Mouse (Mus musculus): ENCODE measurements around the gene Tango2. TPM values are rescaled to one million over a fixed set of nuclear protein-coding genes. Genes with fewer than 3 reads are reported as not detected.

The Tango2 gene
- polyA plus RNA-seq, 1 experiment from 2014 or later = 74.6 TPM

GRCm38 (mm10) chr16:18385411-18385810 lies 37.5 kb upstream of the Tango2 start:
- no peaks in the 10 kb centered on the region for H3K9me3 ChIP-seq (replicated peaks; ENCODE audit: control insufficient read depth, low read length)
- no peak for ATAC-seq (replicated peaks; ENCODE audit: extremely low read depth, insufficient read depth, low FRiP score)
- H3K27me3 ChIP-seq (ENCODE audit: control insufficient read depth, insufficient read depth, low read length) = no peaks in the 10 kb centered on the region
- H3K4me2 ChIP-seq (ENCODE audit: low read depth, low read length) = no peak overlapping the region
- no peak overlapping the region for H3K4me3 ChIP-seq (ENCODE audit: low read length)
- H3K4me1 ChIP-seq (ENCODE audit: control insufficient read depth, insufficient read depth, low read length) = peaks cover 37% of the 10 kb centered on the region
- H3K27ac ChIP-seq (ENCODE audit: low read length) = no peak overlapping the region
- no peak overlapping the region for H3K9ac ChIP-seq (ENCODE audit: low read length)
- 65% methylated on average over 5 of the region's 5 CpGs for whole genome bisulfite sequencing
- no peaks in the 10 kb centered on the region for H3K36me3 ChIP-seq (ENCODE audit: control insufficient read depth, insufficient read depth)

DNA sequence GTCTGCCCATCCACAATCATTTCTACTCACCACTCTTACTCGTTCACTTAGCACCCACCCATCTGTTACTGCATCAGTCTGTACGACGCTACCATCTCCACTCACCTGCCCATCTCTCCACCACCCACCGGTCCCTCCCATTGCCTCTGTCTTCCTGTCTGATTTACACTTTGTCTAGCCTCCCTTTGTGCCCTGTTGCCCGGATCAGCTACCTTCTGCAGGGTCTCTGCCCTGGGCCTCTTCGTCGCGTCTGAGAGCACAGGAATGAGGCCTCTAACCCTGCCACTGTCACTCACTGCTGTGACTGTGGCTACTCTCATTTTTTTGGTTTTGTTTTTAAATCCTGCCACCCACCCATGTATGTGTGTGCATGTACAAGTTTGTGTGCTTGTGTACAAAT lies 36.8 kb upstream of the Tango2 start:
- no peaks in the 10 kb centered on the region for H3K36me3 ChIP-seq (ENCODE audit: control insufficient read depth, insufficient read depth)
- no peak overlapping the region for H3K9ac ChIP-seq (ENCODE audit: low read length)
- no peaks in the 10 kb centered on the region for H3K9me3 ChIP-seq (replicated peaks; ENCODE audit: control insufficient read depth, low read length)
- no peak overlapping the region for H3K27ac ChIP-seq (ENCODE audit: low read length)
- H3K4me2 ChIP-seq (ENCODE audit: low read depth, low read length) = no peak overlapping the region
- peaks cover 41% of the 10 kb centered on the region for H3K4me1 ChIP-seq (ENCODE audit: control insufficient read depth, insufficient read depth, low read length)
- H3K27me3 ChIP-seq (ENCODE audit: control insufficient read depth, insufficient read depth, low read length) = no peaks in the 10 kb centered on the region
- no peak overlapping the region for H3K4me3 ChIP-seq (ENCODE audit: low read length)
- ATAC-seq (replicated peaks; ENCODE audit: extremely low read depth, insufficient read depth, low FRiP score) = no peak
- WGBS = 89% methylated on average over 8 of the region's 8 CpGs

DNA sequence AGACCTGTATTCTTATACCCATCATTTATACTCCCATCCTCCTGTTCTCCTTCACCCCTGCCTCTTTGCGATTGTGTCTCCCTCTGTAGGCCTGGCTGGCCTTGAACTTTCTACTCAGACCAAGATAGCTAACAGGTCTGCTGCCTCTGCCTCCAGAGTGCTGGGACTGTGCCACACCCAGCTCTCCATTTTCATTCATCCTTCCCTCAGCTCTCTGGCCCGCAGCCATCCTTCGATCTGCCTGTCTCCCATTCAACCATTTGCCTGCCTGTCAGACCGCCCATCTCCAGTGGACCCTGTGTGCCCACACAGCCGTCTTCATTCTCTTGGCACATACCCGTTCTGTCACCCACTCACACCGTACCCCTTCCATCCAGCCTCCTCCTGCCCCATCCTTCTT lies 36.3 kb upstream of the Tango2 start:
- Histone ChIP-seq H3K9ac (ENCODE audit: low read length) (no peak overlapping the region), H3K4me1 (ENCODE audit: control insufficient read depth, insufficient read depth, low read length) (peaks cover 45% of the 10 kb centered on the region), H3K27me3 (ENCODE audit: control insufficient read depth, insufficient read depth, low read length) (no peaks in the 10 kb centered on the region), H3K4me2 (ENCODE audit: low read depth, low read length) (no peak overlapping the region), H3K9me3 (replicated peaks; ENCODE audit: control insufficient read depth, low read length) (no peaks in the 10 kb centered on the region), H3K27ac (ENCODE audit: low read length) (no peak overlapping the region), H3K36me3 (ENCODE audit: control insufficient read depth, insufficient read depth) (no peaks in the 10 kb centered on the region), H3K4me3 (ENCODE audit: low read length) (no peak overlapping the region)
- WGBS = 81% methylated on average over 7 of the region's 7 CpGs
- no peak for ATAC-seq (replicated peaks; ENCODE audit: extremely low read depth, insufficient read depth, low FRiP score)

DNA sequence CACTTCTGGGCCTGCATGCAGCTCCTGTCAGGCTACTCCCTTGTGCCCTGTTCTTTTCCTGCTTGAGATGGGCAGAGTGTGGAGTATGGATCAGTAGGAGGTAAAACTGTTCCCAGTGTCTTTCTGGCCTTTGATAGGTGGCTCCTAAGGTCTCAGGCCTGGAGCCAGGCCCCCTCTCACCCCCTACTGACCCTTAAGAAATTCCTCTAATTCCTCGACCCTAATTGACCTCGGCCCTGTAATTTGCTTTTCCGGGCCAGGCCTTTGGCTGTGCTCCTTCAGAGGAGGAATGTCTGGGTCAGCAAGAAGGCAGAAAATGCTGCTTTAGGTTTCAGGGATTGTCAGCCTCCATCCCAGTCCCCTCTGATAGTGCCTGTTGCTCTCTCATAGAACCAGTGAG lies 35.9 kb upstream of the Tango2 start:
- Histone ChIP-seq H3K27ac (ENCODE audit: low read length) (peak overlapping the region; percentile 41), H3K4me3 (ENCODE audit: low read length) (no peak overlapping the region), H3K4me1 (ENCODE audit: control insufficient read depth, insufficient read depth, low read length) (peaks cover 41% of the 10 kb centered on the region), H3K4me2 (ENCODE audit: low read depth, low read length) (no peak overlapping the region), H3K9ac (ENCODE audit: low read length) (no peak overlapping the region; the same call in 1 of the 2 replicates), H3K36me3 (ENCODE audit: control insufficient read depth, insufficient read depth) (no peaks in the 10 kb centered on the region), H3K9me3 (replicated peaks; ENCODE audit: control insufficient read depth, low read length) (no peaks in the 10 kb centered on the region), H3K27me3 (ENCODE audit: control insufficient read depth, insufficient read depth, low read length) (no peaks in the 10 kb centered on the region)
- no peak for ATAC-seq (replicated peaks; ENCODE audit: extremely low read depth, insufficient read depth, low FRiP score)
- WGBS = 48% methylated on average over 3 of the region's 3 CpGs

GRCm38 (mm10) chr16:18383045-18383726 lies 35.3 kb upstream of the Tango2 start:
- H3K4me2 ChIP-seq (ENCODE audit: low read depth, low read length) = no peak overlapping the region
- H3K27ac ChIP-seq (ENCODE audit: low read length) = peak overlapping the region; percentile 41
- no peak overlapping the region for H3K4me3 ChIP-seq (ENCODE audit: low read length)
- H3K36me3 ChIP-seq (ENCODE audit: control insufficient read depth, insufficient read depth) = no peaks in the 10 kb centered on the region
- no peak overlapping the region for H3K9ac ChIP-seq (ENCODE audit: low read length)
- 62% methylated on average over 9 of the region's 9 CpGs for WGBS
- no peaks in the 10 kb centered on the region for H3K9me3 ChIP-seq (replicated peaks; ENCODE audit: control insufficient read depth, low read length)
- peaks cover 35% of the 10 kb centered on the region for H3K4me1 ChIP-seq (ENCODE audit: control insufficient read depth, insufficient read depth, low read length)
- ATAC-seq (replicated peaks; ENCODE audit: extremely low read depth, insufficient read depth, low FRiP score) = peak; percentile 63
- H3K27me3 ChIP-seq (ENCODE audit: control insufficient read depth, insufficient read depth, low read length) = no peaks in the 10 kb centered on the region

GRCm38 (mm10) chr16:18381621-18382258 lies 33.8 kb upstream of the Tango2 start:
- 68% methylated on average over 6 of the region's 6 CpGs for WGBS
- no peak for ATAC-seq (replicated peaks; ENCODE audit: extremely low read depth, insufficient read depth, low FRiP score)

DNA sequence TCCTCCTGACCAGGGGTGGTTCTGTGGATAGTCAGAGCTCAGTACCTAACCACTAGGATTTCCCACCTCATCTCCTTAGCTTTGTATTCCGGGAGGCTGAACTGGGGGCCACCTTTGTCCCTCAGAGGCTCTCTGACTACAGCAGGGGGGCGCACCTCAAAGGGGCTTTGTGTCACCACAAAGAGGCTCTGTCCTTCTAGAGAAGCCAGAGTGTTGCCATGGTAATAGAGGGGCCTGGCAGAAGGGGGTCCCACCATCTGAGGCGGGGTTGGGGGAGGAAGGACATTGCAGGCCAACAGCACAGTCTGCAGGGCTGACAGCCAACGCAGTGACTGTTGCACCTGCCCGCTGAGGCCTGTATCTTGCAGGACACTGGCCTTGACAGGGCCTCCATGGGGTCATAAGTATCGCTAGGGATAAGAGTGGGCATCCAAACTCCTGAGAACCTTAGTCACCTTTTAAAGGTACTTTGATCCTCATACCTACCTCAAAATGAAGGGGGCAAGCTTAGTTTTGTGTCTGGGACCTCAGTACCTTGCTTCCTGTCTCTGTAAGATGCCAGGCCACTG lies 32.7 kb upstream of the Tango2 start:
- H3K4me3 ChIP-seq (ENCODE audit: low read length) = no peak overlapping the region
- H3K36me3 ChIP-seq (ENCODE audit: control insufficient read depth, insufficient read depth) = no peaks in the 10 kb centered on the region
- no peak overlapping the region for H3K4me2 ChIP-seq (ENCODE audit: low read depth, low read length)
- H3K9me3 ChIP-seq (replicated peaks; ENCODE audit: control insufficient read depth, low read length) = no peaks in the 10 kb centered on the region
- H3K9ac ChIP-seq (ENCODE audit: low read length) = no peak overlapping the region
- H3K4me1 ChIP-seq (ENCODE audit: control insufficient read depth, insufficient read depth, low read length) = peaks cover 27% of the 10 kb centered on the region
- WGBS = 55% methylated on average over 6 of the region's 6 CpGs
- H3K27ac ChIP-seq (ENCODE audit: low read length) = no peak overlapping the region
- ATAC-seq (replicated peaks; ENCODE audit: extremely low read depth, insufficient read depth, low FRiP score) = no peak
- no peaks in the 10 kb centered on the region for H3K27me3 ChIP-seq (ENCODE audit: control insufficient read depth, insufficient read depth, low read length)

More at GRCm38 (mm10) chr16:18381621-18382258, 33.8 kb upstream of the Tango2 start:
- no peaks in the 10 kb centered on the region for H3K36me3 ChIP-seq (ENCODE audit: control insufficient read depth, insufficient read depth)
- H3K27me3 ChIP-seq (ENCODE audit: control insufficient read depth, insufficient read depth, low read length) = no peaks in the 10 kb centered on the region
- H3K4me1 ChIP-seq (ENCODE audit: control insufficient read depth, insufficient read depth, low read length) = peaks cover 28% of the 10 kb centered on the region
- no peak overlapping the region for H3K9ac ChIP-seq (ENCODE audit: low read length)
- H3K4me2 ChIP-seq (ENCODE audit: low read depth, low read length) = no peak overlapping the region
- no peak overlapping the region for H3K27ac ChIP-seq (ENCODE audit: low read length)
- no peak overlapping the region for H3K4me3 ChIP-seq (ENCODE audit: low read length)
- no peaks in the 10 kb centered on the region for H3K9me3 ChIP-seq (replicated peaks; ENCODE audit: control insufficient read depth, low read length)

DNA sequence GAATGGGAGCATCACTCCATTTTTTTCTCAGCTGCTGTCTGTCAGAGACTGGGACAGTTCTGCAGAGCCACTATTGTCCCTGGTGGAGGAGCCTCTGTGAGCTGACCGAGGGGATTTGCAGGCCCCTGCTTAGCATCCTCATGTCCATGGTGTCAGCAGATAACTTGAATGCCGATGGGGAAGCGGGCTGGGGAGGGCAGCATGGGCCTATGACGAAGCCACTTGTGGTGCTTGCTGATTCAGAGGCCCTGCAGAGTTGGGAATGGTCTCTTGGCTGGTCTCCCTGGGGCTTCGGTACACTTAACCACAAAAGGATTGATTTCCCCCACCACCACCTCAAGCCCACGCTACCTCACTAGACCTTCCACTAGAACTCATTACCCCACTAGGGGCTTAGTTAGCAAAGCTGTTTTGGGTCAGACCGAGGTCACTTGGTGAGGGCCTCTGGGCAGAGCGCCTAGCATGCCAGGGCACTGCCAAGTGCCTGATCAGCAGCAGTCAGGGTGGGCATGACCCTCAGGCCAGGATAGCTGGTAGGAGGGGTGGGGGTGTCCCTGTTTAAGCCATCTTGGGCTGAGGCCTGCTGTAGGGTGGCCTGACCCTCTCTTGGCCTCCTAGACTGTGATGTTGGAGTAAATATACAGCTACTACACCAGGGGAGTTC lies 31.6 kb upstream of the Tango2 start:
- ATAC-seq (replicated peaks; ENCODE audit: extremely low read depth, insufficient read depth, low FRiP score) = no peak
- no peaks in the 10 kb centered on the region for H3K9me3 ChIP-seq (replicated peaks; ENCODE audit: control insufficient read depth, low read length)
- peaks cover 27% of the 10 kb centered on the region for H3K4me1 ChIP-seq (ENCODE audit: control insufficient read depth, insufficient read depth, low read length)
- H3K4me2 ChIP-seq (ENCODE audit: low read depth, low read length) = no peak overlapping the region
- no peaks in the 10 kb centered on the region for H3K27me3 ChIP-seq (ENCODE audit: control insufficient read depth, insufficient read depth, low read length)
- WGBS = 65% methylated on average over 8 of the region's 8 CpGs
- peak overlapping the region; percentile 16 for H3K27ac ChIP-seq (ENCODE audit: low read length)
- 0 out of 2 replicates have a peak overlapping the region, but pooled peaks have one; percentile 34 for H3K9ac ChIP-seq (ENCODE audit: low read length)
- no peak overlapping the region for H3K4me3 ChIP-seq (ENCODE audit: low read length)
- no peaks in the 10 kb centered on the region for H3K36me3 ChIP-seq (ENCODE audit: control insufficient read depth, insufficient read depth)

DNA sequence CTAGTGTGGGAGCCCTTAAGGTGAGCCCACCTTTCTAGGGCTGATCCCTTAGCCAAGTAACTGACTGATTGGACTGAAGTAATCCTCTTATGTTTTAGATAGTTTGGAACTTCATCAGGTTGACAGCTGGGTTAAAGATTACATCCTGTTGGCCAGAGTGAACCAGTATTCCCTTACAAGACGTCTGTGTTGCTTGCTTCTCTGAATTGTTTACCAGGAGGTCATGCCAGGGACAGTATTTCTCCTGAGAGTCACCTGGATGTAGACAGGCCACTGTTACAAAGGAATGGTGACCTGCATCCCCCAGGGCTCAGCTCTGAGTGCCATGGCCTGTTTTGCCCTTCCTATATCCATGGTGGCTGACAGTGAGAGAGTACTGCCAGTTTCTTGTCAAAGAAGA lies 30.6 kb upstream of the Tango2 start:
- Histone ChIP-seq H3K27me3 (ENCODE audit: control insufficient read depth, insufficient read depth, low read length) (no peaks in the 10 kb centered on the region), H3K4me3 (ENCODE audit: low read length) (no peak overlapping the region), H3K9me3 (replicated peaks; ENCODE audit: control insufficient read depth, low read length) (no peaks in the 10 kb centered on the region), H3K36me3 (ENCODE audit: control insufficient read depth, insufficient read depth) (no peaks in the 10 kb centered on the region), H3K9ac (ENCODE audit: low read length) (no peak overlapping the region), H3K4me1 (ENCODE audit: control insufficient read depth, insufficient read depth, low read length) (peaks cover 23% of the 10 kb centered on the region), H3K27ac (ENCODE audit: low read length) (no peak overlapping the region), H3K4me2 (ENCODE audit: low read depth, low read length) (no peak overlapping the region)
- 44% methylated on average over 1 of the region's 1 CpGs for WGBS
- ATAC-seq (replicated peaks; ENCODE audit: extremely low read depth, insufficient read depth, low FRiP score) = no peak

Measured in heart, embryonic 16.5 days (tissue).